Mouse (Mus musculus): Measurements from ENCODE around the gene Serac1. TPM values are rescaled to one million over a fixed set of nuclear protein-coding genes. Genes with fewer than 3 reads are reported as not detected.
"Not testable (repeated sequence)": the region's sequence is repeated elsewhere in the genome, so short reads cannot be mapped to it uniquely, and the experiment has no call there.

Serac1 gene
- total RNA-seq, 2 experiments from 2014 or later, result 20.2 to 25.2 TPM

- DNase-seq (ENCODE audit: low spot score in 2 of 2), result no peak
Measured at GRCm38 (mm10) chr17:6067613-6068012, 11.9 kb downstream of the Serac1 start.

- no peak for DNase-seq (ENCODE audit: low spot score in 2 of 2)
Measured at GRCm38 (mm10) chr17:6066021-6066420, 13.5 kb downstream of the Serac1 start.

- DNase-seq (ENCODE audit: low spot score in 2 of 2), result no peak
Measured at GRCm38 (mm10) chr17:6063532-6063931, 16.0 kb downstream of the Serac1 start.

GRCm38 (mm10) chr17:6062793-6063192, 16.7 kb downstream of the Serac1 start:
- no peak for DNase-seq (ENCODE audit: low spot score in 2 of 2)

GRCm38 (mm10) chr17:6054934-6055355, 24.6 kb downstream of the Serac1 start:
- DNase-seq (ENCODE audit: low spot score in 2 of 2), result peak; percentile 44 to 48

GRCm38 (mm10) chr17:6052801-6053200, 26.7 kb downstream of the Serac1 start:
- no peak for DNase-seq (ENCODE audit: low spot score in 2 of 2)

- DNase-seq (ENCODE audit: low spot score in 2 of 2), result no peak
Measured at GRCm38 (mm10) chr17:6037507-6037906, 42.0 kb downstream of the Serac1 start.

GRCm38 (mm10) chr17:6036872-6037271, 42.7 kb downstream of the Serac1 start:
- no peak for DNase-seq (ENCODE audit: low spot score in 2 of 2)

- no peak for DNase-seq (ENCODE audit: low spot score in 2 of 2)
Measured at GRCm38 (mm10) chr17:6036458-6036857, 43.1 kb downstream of the Serac1 start.

- no peak for DNase-seq (ENCODE audit: low spot score in 2 of 2)
Measured at GRCm38 (mm10) chr17:6035661-6036060, 43.9 kb downstream of the Serac1 start.

GRCm38 (mm10) chr17:6025831-6026230, 53.7 kb downstream of the Serac1 start:
- DNase-seq (ENCODE audit: low spot score in 2 of 2), result no peak

GRCm38 (mm10) chr17:6021374-6021789, 58.2 kb downstream of the Serac1 start:
- DNase-seq (ENCODE audit: low spot score in 2 of 2), result not testable (repeated sequence)

- DNase-seq (ENCODE audit: low spot score in 2 of 2), result no peak
Measured at GRCm38 (mm10) chr17:6020636-6021035, 58.9 kb downstream of the Serac1 start.

- peak; percentile 37 to 47 for DNase-seq (ENCODE audit: low spot score in 2 of 2)
Measured at GRCm38 (mm10) chr17:6019776-6020175, 59.8 kb downstream of the Serac1 start.

- DNase-seq (ENCODE audit: low spot score in 2 of 2), result no peak
Measured at GRCm38 (mm10) chr17:6018348-6018747, 61.2 kb downstream of the Serac1 start.

GRCm38 (mm10) chr17:6017268-6017667, 62.3 kb downstream of the Serac1 start:
- DNase-seq (ENCODE audit: low spot score in 2 of 2), result no peak

- DNase-seq (ENCODE audit: low spot score in 2 of 2), result no peak
Measured at GRCm38 (mm10) chr17:6016213-6016780, 63.2 kb downstream of the Serac1 start.

- DNase-seq (ENCODE audit: low spot score in 2 of 2), result no peak
Measured at GRCm38 (mm10) chr17:6014985-6015384, 64.6 kb downstream of the Serac1 start.

- DNase-seq (ENCODE audit: low spot score in 2 of 2), result no peak
Measured at GRCm38 (mm10) chr17:6013079-6013478, 66.5 kb downstream of the Serac1 start.

GRCm38 (mm10) chr17:6009606-6010005, 69.9 kb downstream of the Serac1 start:
- no peak for DNase-seq (ENCODE audit: low spot score in 2 of 2)

- DNase-seq (ENCODE audit: low spot score in 2 of 2), result no peak
Measured at GRCm38 (mm10) chr17:6008590-6008989, 71.0 kb downstream of the Serac1 start.

GRCm38 (mm10) chr17:6007902-6008301, 71.6 kb downstream of the Serac1 start:
- no peak for DNase-seq (ENCODE audit: low spot score in 2 of 2)

GRCm38 (mm10) chr17:6007101-6007780, 72.3 kb downstream of the Serac1 start:
- DNase-seq (ENCODE audit: low spot score in 2 of 2), result no peak

Measured in layer of hippocampus, postnatal 10 days (tissue).